Mouse (Mus musculus): ENCODE data around the gene Vwa7.
"Not testable (repeated sequence)": the region's sequence is repeated elsewhere in the genome, so short reads cannot be mapped to it uniquely, and the experiment has no call there.

Vwa7 gene

DNA sequence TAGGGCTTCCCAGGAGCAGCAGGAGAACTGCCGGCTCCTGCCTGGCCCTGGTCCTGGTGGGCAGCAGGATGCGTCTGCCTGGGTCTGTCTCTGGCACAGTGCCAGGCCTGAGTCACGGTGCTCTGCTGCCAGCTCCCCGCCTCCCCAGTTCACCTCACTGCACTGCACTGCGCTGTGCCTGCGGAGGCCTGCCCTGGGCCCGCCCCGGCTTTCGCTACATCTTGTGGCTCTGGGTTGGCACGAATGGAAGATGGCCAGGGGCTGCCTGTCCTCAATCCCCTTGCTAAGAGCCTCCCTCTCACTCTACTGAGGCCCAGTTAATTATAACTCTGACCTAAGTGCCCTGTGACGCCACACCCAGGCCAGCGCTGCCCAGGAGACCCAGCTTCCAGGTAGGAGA, at the start of gene Vwa7:
TSS of gene Vwa7 (plus strand) at position 204 of the 400 bp plus-strand sequence.
- DNase-seq (ENCODE audit: low spot score in 2 of 2) = no peak

DNA sequence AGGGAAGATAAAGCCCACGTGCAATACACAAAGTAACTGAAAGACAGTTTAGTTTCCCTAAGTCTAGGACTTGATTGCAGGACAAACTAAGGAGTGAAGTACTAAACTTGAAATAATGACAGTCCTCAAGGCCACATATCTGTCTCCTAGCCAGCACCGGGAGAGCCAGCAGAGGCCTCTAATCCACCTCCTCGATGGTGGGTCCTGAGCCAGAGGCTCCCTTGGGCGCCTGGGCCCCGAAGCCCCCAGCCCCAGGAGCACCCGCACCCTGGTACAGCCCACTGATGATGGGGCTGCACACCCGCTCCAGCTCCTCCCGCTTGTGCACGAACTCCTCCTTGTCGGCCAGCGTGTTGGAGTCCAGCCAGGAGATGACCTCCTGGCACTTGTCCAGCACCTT, 46.6 kb upstream of the Vwa7 start, which contains the start of gene Gm20481:
TSS of gene Gm20481 (plus strand) at position 91 of the 400 bp plus-strand sequence.
- not testable (repeated sequence) for DNase-seq (ENCODE audit: low spot score in 2 of 2)

DNA sequence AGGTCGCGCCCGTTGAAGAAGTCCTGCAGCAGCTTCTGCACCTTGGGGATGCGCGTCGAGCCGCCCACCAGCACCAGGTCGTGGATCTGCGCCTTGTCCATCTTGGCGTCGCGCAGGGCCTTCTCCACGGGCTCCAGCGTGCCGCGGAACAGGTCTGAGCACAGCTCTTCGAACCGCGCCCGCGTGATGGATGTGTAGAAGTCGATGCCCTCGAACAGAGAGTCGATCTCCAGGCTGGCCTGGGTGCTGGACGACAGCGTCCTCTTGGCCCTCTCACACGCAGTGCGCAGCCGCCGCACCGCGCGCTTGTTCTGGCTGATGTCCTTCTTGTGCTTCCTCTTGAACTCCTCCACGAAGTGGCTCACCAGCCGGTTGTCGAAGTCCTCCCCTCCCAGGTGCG, 45.5 kb upstream of the Vwa7 start:
- not testable (repeated sequence) for DNase-seq (ENCODE audit: low spot score in 2 of 2)

DNA sequence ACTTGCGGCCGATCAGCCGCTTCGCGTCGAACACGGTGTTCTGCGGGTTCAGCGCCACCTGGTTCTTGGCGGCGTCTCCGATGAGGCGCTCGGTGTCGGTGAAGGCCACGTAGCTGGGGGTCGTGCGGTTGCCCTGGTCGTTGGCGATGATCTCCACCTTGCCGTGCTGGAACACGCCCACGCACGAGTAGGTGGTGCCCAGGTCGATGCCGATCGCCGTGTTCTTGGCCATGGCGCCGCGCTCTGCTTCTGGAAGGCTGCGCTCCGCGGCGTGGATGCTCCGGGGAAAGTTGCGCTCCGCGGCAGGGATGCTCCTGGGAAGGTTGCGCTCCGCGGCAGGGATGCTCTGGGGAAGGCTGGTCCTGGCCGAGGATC, 44.7 kb upstream of the Vwa7 start:
- DNase-seq (ENCODE audit: low spot score in 2 of 2) = not testable (repeated sequence)

DNA sequence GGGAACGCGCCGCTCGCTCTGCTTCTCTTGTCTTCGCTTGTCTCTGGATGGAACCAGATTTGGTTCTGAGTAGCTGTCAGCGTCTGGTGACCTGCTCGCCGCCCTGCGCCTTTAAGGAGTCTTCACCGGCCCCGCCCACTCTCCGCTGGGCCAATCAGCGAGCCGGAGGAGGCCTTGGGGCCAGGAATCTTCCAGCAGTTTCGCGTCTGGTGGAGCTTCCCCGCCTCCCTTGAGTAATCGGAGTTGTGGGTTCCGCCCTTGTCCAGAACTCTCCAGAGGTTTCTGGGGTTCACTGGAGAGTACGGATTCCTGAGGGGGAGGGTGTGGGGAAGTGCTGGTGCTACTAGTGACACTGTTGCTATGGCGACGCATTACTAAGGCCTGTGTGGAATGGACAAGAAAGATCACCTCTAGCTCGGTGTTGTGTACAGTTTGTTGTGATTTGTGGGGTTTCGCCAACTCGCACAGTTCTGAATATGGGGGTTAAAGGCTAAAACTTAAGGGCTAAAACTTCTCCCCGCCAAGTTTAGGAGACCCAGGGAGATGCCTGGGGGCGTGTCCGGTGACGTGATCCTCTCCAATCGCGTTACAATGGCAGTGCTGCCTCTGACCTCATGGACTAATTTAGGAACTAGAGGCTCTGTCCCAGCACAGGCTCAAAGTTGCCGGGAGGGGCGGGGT, 44.2 kb upstream of the Vwa7 start, which contains the start of the genes Hspa1a and Hspa1l:
TSS of gene Hspa1a (minus strand) at position 88 of the 681 bp plus-strand sequence.
TSS of gene Hspa1l (plus strand) at position 635 of the 681 bp plus-strand sequence.
- DNase-seq (ENCODE audit: low spot score in 2 of 2) = peak; percentile 80 to 83

DNA sequence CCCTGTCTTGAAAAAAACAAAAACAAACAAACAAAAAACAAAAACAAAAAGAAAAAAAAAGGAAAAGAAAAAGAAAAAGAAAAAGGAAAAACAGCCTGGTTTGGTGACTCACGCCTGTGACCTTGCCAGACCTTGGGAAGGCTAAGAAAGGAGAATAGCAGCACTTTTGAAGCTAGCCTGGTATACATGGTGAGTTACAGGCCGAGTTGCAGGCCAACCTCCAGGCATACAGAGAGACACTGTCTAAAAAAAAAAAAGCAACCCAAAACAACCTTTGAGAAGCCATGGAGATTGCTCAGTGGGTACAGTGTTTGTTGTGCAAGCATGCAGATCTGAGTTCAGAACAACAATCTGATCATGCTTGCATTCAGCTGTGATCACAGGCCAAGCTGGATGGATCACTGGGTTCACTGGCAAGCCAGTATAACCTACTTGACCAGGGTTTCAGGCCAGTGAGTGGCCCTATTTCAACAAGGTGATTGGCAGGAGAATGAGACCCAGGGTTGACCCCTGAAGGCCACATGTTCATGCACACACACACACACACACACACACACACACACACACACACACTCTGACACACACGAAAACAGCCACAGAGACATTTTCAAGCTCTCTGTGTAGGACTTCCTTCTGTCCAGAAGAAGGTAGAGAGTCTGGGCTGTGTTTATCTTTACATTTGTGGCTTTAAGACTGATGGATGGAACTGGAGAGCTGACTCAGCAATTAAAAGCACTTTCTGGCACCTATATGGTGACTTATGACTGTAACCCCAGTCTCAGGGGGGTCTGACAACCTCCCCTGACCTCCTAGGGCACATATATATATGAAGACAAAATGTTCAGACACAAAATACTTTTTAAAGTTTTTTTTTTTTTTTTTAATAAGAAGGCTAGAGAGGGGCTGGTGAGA, 40.5 kb upstream of the Vwa7 start:
- no peak for DNase-seq (ENCODE audit: low spot score in 2 of 2)

DNA sequence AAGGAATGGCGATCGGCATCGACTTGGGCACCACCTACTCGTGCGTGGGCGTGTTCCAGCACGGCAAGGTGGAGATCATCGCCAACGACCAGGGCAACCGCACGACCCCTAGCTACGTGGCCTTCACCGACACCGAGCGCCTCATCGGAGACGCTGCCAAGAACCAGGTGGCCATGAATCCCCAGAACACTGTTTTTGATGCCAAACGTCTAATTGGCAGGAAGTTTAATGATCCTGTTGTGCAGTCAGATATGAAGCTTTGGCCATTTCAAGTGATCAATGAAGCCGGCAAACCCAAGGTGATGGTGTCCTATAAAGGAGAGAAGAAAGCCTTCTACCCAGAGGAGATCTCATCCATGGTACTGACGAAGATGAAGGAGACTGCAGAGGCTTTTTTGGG, 39.4 kb upstream of the Vwa7 start:
- DNase-seq (ENCODE audit: low spot score in 2 of 2) = no peak

DNA sequence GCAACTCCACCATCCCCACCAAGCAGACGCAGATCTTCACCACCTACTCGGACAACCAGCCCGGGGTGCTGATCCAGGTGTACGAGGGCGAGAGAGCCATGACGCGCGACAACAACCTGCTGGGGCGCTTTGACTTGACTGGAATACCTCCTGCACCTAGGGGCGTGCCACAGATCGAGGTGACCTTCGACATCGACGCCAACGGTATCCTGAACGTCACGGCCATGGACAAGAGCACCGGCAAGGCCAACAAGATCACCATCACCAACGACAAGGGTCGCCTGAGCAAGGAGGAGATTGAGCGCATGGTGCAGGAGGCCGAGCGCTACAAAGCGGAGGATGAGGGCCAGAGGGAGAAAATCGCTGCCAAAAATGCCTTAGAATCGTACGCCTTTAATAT, 38.1 kb upstream of the Vwa7 start:
- no peak for DNase-seq (ENCODE audit: low spot score in 2 of 2)

DNA sequence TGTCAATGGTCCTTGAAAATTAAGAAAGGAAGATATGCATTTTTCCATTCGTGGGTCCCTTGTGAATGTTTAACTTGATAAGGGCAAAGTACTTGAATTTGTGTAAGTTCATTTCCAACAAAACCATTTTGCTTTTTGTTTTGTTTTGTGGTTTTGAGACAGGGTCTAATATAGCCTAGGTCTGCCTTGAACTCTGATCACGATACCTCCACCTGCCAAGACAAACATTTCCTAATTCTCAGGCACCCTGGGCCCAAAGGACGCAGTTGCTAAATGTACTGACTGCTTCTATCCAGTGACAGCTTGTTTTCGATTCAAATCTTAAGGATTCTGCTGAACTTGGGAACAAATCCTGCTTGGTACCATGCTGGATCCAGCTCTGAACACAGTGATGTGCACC, 36.7 kb upstream of the Vwa7 start:
- DNase-seq (ENCODE audit: low spot score in 2 of 2) = no peak

DNA sequence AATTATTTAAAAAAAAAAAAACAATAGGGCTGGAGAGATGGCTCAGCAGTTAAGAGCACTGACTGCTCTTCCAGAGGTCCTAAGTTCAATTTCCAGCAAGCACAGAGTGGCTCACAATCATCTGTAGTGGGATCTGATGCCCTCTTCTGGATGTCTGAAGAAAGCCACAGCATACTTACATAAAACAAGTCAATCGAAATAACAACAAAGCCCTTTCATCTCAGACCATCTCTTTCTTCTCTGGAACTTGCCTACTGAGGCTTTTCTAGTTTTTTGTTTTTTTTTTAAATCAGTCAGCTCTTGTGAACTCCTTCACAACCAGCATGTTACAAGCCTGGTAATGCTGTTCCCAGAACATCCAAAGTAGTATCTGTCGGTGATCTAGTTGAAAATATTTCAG, 35.7 kb upstream of the Vwa7 start:
- peak in 1 of 2 experiments; percentile 43 for DNase-seq (ENCODE audit: low spot score in 2 of 2)

DNA sequence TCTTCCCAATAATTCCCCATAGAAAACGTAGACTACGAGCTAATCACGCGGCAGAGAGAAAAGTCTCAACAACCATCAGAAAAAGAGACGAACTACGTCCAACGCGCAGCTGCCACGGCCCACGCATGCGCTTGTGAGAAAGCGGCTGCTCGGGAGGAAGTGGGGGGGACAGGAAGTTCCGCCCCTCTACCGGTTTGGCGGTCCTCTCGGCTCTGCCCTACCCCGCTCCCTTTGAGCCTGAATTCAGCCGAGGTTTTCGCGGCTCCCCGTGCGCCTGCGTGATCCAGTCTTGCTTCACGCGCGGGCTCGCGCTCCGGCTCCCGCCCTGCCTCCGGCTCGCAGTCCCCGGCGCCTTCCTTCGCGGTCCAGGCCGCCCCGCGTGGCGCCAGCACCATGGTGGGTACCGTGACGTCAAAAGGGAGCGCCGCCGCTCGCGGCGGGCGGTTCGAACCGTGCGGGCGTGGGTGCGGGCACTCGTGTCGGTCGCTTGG, 34.6 kb upstream of the Vwa7 start, which contains the start of gene Lsm2:
TSS of gene Lsm2 (plus strand) at position 173 of the 491 bp plus-strand sequence.
- DNase-seq (ENCODE audit: low spot score in 2 of 2) = peak; percentile 89 to 92

DNA sequence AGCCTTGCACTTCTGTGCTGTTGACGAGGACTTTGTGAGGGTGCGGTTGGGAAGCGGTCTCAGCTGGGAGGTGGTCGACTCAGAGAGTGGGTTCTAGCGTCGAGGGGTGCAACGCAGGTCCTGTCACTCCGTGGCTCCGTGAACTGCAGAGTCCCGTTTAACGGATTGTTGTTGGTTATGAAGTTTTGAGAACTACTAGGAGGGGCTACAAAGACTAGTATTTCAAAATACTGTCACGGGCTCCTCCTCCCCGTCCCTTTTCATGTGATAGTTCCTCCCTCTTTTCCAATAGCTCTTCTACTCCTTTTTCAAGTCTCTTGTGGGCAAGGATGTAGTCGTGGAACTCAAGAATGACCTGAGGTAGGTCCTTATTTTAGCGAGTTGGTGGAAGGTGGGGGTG, 34.1 kb upstream of the Vwa7 start:
- DNase-seq (ENCODE audit: low spot score in 2 of 2) = no peak

DNA sequence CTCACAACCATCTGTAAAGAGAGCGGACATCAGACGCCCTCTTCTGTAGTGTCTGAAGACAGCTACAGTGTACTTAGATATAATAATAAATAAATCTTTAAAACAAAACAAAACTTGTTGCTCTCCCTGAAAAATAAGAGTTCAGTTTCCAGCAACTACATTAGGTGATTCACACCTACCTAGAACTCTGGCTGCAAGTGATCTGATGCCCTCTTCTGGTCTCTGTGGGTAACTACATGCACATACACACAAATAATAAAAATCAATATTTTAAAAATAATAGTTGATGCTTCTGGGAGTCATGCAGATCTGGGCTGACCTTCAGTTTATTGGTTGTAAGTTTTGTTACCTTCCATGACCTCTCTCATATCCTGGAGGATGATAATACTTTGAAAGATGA, 32.2 kb upstream of the Vwa7 start:
- DNase-seq (ENCODE audit: low spot score in 2 of 2) = peak in 1 of 2 experiments; percentile 50

DNA sequence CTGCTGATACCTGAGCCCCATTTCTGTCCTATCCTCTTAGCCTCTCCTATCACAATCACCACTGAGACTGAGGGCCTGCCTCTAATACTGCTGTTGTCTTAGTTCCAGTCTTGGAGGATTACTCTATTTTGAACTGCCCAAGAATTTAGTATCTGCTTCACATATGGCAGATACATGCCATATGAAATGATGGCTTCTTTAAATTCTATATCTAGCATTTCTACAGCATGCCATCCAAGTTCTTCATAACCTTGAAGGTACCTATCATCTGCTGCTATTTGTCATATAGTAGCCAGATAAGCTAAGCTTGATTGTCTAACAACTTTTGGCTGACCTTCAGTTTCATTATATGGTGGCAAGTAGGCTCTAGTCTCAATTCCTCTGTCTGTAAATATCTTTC, 21.6 kb upstream of the Vwa7 start:
- no peak for DNase-seq (ENCODE audit: low spot score in 2 of 2)

DNA sequence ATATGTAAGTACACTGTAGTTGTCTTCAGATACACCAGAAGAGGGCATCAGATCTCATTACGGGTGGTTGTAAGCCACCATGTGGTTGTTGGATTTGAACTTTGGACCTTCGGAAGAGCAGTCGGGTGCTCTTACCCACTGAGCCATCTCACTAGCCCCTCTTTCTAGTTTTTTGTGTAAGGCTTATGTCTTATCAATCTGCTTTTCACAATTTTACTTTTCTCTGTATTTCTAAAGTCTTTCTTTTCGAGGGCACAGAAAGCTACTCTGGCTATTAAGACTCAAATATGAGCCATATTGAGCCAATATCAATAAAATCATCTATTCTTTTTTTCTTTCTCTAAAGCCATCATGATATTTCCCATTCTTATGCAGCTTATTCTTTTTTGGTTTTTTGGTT, 21.2 kb upstream of the Vwa7 start:
- not testable (repeated sequence) for DNase-seq (ENCODE audit: low spot score in 2 of 2)

DNA sequence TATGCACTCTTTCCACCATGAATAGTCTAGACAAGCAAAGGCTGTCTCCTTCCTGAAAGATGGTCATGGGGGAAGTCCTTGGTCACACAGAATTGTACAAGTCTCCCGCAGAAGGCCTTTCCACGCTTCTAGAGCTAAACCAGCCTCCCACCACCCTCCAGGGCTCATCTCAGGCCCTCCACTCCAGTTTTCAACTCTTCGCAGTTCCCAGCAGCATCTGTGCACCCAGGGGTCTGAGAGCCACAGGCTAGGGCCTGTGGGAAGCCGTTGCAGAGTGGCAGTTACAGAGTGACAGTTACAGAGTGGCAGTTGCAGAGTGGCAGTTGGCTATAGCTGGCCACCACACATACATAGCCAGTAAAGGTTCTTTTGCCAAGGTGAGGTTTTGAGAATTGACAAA, 20.5 kb upstream of the Vwa7 start:
- DNase-seq (ENCODE audit: low spot score in 2 of 2) = not testable (repeated sequence)

DNA sequence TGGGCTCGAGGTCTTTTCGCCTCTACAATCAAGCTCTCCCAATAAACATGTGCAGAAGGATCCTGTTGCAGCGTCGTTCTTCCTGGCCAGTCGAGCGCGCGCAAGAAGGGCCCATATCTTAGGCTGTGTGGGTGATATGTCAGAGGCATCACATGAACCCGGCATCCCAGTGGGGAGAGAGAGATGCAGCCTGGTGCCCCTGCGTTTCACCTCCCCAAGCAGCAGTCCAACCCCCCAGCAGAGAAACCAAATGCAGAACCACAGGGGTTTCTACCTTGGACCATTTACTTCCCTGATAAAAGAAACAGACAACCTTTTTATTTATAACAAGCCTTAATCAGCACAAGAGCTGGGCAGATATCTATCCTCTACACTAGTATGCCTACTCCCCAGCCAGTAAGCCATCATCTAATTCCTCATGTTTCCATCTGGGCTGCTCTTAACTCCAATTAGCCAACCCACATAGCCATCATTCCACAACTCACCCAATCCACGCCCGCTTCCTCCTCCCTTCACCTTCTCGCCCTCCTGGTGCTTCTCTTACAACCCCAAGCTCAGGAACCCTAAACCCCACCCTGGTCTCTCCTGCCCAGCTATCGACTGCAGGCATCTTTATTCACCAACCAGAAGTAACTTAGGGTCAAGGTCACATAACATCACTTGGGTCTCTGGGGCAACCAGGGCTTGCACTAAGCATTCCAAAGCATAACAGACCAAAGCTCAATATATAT, 19.8 kb upstream of the Vwa7 start:
- DNase-seq (ENCODE audit: low spot score in 2 of 2) = no peak

DNA sequence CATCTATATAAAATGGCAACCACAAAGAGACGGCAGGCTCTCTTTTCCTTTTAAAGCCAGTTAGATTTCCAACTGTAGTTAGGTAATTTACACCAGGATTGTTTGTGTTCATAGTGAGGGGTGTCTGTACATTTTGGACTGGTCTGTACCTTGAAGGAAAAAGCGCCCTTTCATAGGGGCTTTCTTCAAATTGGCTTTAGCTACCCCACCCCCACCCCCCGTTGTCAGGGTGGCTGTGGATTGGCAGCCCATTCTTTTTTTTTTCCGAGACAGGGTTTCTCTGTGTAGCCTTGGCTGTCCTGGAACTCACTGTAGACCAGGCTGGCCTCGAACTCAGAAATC, 19.3 kb upstream of the Vwa7 start:
- no peak for DNase-seq (ENCODE audit: low spot score in 2 of 2)

DNA sequence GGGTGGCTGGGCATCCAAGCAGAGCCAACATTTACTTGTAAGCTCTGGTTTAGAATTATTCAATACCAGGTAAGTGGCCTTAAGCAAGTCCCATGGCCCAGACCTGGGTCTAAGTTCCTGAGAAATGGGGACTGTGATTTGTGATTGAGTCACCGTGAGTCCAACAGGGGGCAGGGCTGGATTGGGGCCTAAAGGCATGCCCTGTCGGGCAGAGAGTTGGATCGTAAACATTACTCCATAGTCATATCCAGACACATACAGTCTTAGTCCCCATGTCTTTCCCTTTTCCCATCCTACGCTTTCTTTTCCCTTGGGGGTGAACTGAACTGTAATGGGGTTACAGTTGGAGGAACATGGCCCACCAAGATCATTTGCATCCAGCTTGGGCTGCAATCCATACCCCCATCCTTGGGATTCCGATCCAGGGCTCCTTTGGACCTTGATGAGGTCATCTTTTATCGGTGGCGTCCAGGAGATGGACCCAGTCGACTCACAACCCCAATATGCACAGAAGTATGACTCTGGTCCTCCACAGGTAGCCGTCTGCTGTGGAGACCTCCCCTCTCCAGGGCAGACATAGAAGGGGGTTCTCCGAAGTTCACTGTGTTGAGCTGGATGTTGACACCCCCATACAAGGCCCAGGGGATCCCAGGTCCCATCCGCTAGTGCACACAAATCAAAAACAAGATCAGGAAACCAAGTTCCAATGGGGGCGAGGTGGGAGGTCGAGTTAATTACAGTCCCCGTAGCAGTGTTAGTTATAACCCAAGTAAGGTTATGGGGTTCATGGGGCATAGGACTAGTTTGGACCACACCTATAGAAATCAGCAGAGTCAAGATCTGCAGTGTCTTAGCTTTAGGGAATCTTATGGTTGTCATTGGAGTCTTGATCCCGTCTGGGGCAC, 17.6 kb upstream of the Vwa7 start:
- no peak for DNase-seq (ENCODE audit: low spot score in 2 of 2)

DNA sequence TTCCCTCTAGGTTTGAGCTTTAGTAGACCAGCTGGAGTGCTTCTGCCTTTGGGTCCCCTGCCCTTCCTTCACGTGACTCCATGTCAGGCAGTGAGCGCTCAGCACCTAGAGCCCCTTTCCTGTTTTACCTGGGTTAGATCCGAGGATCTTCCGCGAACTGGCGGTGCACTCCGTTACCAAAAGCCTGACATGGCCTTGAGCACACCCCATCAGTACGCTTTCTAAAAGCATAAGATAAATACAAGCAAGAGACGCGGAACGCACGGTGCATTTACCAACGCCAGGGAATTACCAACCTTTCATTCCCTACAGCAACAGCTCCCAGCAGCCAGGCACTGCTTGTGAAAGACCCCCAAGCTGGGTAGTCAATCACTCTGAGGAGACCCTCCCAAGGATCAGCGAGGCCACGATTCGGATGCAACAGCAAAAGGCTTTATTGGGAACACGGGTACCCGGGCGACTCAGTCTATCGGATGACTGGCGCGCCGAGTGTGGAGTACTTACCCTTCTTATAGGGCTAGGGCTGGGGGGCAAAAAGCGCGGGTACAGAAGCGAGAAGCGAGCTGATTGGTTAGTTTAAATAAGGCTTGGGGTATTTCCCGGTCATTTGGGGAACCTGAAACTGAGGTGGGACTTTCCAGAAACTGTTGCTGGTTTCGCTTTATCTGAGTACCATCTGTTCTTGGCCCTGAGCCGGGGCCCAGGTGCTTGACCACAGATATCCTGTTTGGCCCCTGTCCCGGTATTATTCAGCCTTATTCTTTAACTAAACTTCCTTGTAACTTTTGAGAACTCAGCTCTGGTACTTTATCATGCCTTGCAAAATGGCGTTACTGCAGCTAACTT, 16.3 kb upstream of the Vwa7 start:
- peak; percentile 54 to 72 for DNase-seq (ENCODE audit: low spot score in 2 of 2)
